Mouse (Mus musculus): ENCODE measurements around the gene Comp. TPM values are rescaled to one million over a fixed set of nuclear protein-coding genes. Genes with fewer than 3 reads are reported as not detected.

Gene Comp
- polyA plus RNA-seq, 1 experiment, result not detected

GRCm38 (mm10) chr8:70405189-70405588 lies 31.8 kb downstream of the Comp start:
- no peaks in the 10 kb centered on the region; the same call in 1 of the 2 replicates for H3K4me1 ChIP-seq (ENCODE audit: control insufficient read depth, insufficient read depth, insufficient read length, low read length)
- no peak overlapping the region for H3K4me3 ChIP-seq (ENCODE audit: insufficient read depth, low read depth, low read length)
- H3K27ac ChIP-seq (replicated peaks; ENCODE audit: low read depth, low read length), result no peak overlapping the region

- H3K4me1 ChIP-seq (ENCODE audit: control insufficient read depth, insufficient read depth, insufficient read length, low read length), result no peaks in the 10 kb centered on the region; the same call in 1 of the 2 replicates
- H3K27ac ChIP-seq (replicated peaks; ENCODE audit: low read depth, low read length), result no peak overlapping the region
- no peak overlapping the region for H3K4me3 ChIP-seq (ENCODE audit: insufficient read depth, low read depth, low read length)
Measured at GRCm38 (mm10) chr8:70406427-70407069, 33.2 kb downstream of the Comp start.

GRCm38 (mm10) chr8:70408301-70408700 lies 34.9 kb downstream of the Comp start:
- Histone ChIP-seq H3K27ac (replicated peaks; ENCODE audit: low read depth, low read length) (no peak overlapping the region), H3K4me1 (ENCODE audit: control insufficient read depth, insufficient read depth, insufficient read length, low read length) (no peaks in the 10 kb centered on the region; the same call in 1 of the 2 replicates), H3K4me3 (ENCODE audit: insufficient read depth, low read depth, low read length) (no peak overlapping the region)

- no peak overlapping the region for H3K4me3 ChIP-seq (ENCODE audit: insufficient read depth, low read depth, low read length)
- H3K4me1 ChIP-seq (ENCODE audit: control insufficient read depth, insufficient read depth, insufficient read length, low read length), result no peaks in the 10 kb centered on the region; the same call in 1 of the 2 replicates
- no peak overlapping the region for H3K27ac ChIP-seq (replicated peaks; ENCODE audit: low read depth, low read length)
Measured at GRCm38 (mm10) chr8:70409019-70409418, 35.7 kb downstream of the Comp start.

- H3K4me3 ChIP-seq (ENCODE audit: insufficient read depth, low read depth, low read length), result no peak overlapping the region
- no peaks in the 10 kb centered on the region; the same call in 1 of the 2 replicates for H3K4me1 ChIP-seq (ENCODE audit: control insufficient read depth, insufficient read depth, insufficient read length, low read length)
- H3K27ac ChIP-seq (replicated peaks; ENCODE audit: low read depth, low read length), result no peak overlapping the region
Measured at GRCm38 (mm10) chr8:70409455-70409871, 36.1 kb downstream of the Comp start.

GRCm38 (mm10) chr8:70410281-70410680 lies 36.9 kb downstream of the Comp start:
- Histone ChIP-seq H3K4me3 (ENCODE audit: insufficient read depth, low read depth, low read length) (no peak overlapping the region), H3K27ac (replicated peaks; ENCODE audit: low read depth, low read length) (no peak overlapping the region), H3K4me1 (ENCODE audit: control insufficient read depth, insufficient read depth, insufficient read length, low read length) (no peaks in the 10 kb centered on the region; the same call in 1 of the 2 replicates)

- no peak overlapping the region for H3K27ac ChIP-seq (replicated peaks; ENCODE audit: low read depth, low read length)
- no peak overlapping the region for H3K4me3 ChIP-seq (ENCODE audit: insufficient read depth, low read depth, low read length)
- no peaks in the 10 kb centered on the region for H3K4me1 ChIP-seq (ENCODE audit: control insufficient read depth, insufficient read depth, insufficient read length, low read length)
Measured at GRCm38 (mm10) chr8:70414310-70414946, 41.1 kb downstream of the Comp start.

GRCm38 (mm10) chr8:70415540-70416451 lies 42.4 kb downstream of the Comp start:
- no peaks in the 10 kb centered on the region for H3K4me1 ChIP-seq (ENCODE audit: control insufficient read depth, insufficient read depth, insufficient read length, low read length)
- H3K27ac ChIP-seq (replicated peaks; ENCODE audit: low read depth, low read length), result no peak overlapping the region
- H3K4me3 ChIP-seq (ENCODE audit: insufficient read depth, low read depth, low read length), result no peak overlapping the region

GRCm38 (mm10) chr8:70416941-70417340 lies 43.6 kb downstream of the Comp start:
- Histone ChIP-seq H3K4me3 (ENCODE audit: insufficient read depth, low read depth, low read length) (no peak overlapping the region), H3K4me1 (ENCODE audit: control insufficient read depth, insufficient read depth, insufficient read length, low read length) (no peaks in the 10 kb centered on the region), H3K27ac (replicated peaks; ENCODE audit: low read depth, low read length) (no peak overlapping the region)

GRCm38 (mm10) chr8:70417914-70418313 lies 44.6 kb downstream of the Comp start:
- H3K4me3 ChIP-seq (ENCODE audit: insufficient read depth, low read depth, low read length), result no peak overlapping the region
- H3K27ac ChIP-seq (replicated peaks; ENCODE audit: low read depth, low read length), result no peak overlapping the region
- no peaks in the 10 kb centered on the region for H3K4me1 ChIP-seq (ENCODE audit: control insufficient read depth, insufficient read depth, insufficient read length, low read length)

GRCm38 (mm10) chr8:70418954-70419353 lies 45.6 kb downstream of the Comp start:
- H3K4me3 ChIP-seq (ENCODE audit: insufficient read depth, low read depth, low read length), result no peak overlapping the region
- no peak overlapping the region for H3K27ac ChIP-seq (replicated peaks; ENCODE audit: low read depth, low read length)
- H3K4me1 ChIP-seq (ENCODE audit: control insufficient read depth, insufficient read depth, insufficient read length, low read length), result no peaks in the 10 kb centered on the region

GRCm38 (mm10) chr8:70419879-70420643 lies 46.7 kb downstream of the Comp start:
- Histone ChIP-seq H3K4me3 (ENCODE audit: insufficient read depth, low read depth, low read length) (no peak overlapping the region), H3K27ac (replicated peaks; ENCODE audit: low read depth, low read length) (no peak overlapping the region), H3K4me1 (ENCODE audit: control insufficient read depth, insufficient read depth, insufficient read length, low read length) (no peaks in the 10 kb centered on the region)

GRCm38 (mm10) chr8:70421349-70422104 lies 48.2 kb downstream of the Comp start:
- Histone ChIP-seq H3K27ac (replicated peaks; ENCODE audit: low read depth, low read length) (no peak overlapping the region), H3K4me1 (ENCODE audit: control insufficient read depth, insufficient read depth, insufficient read length, low read length) (no peaks in the 10 kb centered on the region), H3K4me3 (ENCODE audit: insufficient read depth, low read depth, low read length) (no peak overlapping the region)

GRCm38 (mm10) chr8:70422722-70423121 lies 49.4 kb downstream of the Comp start:
- Histone ChIP-seq H3K27ac (replicated peaks; ENCODE audit: low read depth, low read length) (no peak overlapping the region), H3K4me1 (ENCODE audit: control insufficient read depth, insufficient read depth, insufficient read length, low read length) (no peaks in the 10 kb centered on the region), H3K4me3 (ENCODE audit: insufficient read depth, low read depth, low read length) (no peak overlapping the region)
